Mouse (Mus musculus) embryo, embryonic 11 days (tissue): ENCODE results near the gene Plek.
"Not testable (repeated sequence)": the region's sequence is repeated elsewhere in the genome, so short reads cannot be mapped to it uniquely, and the experiment has no call there.

Experiments used
- DNase-seq: peaks from one replicate; pipeline ENCODE4 v3.0.0-alpha.2; 2015

Gene Plek

DNA sequence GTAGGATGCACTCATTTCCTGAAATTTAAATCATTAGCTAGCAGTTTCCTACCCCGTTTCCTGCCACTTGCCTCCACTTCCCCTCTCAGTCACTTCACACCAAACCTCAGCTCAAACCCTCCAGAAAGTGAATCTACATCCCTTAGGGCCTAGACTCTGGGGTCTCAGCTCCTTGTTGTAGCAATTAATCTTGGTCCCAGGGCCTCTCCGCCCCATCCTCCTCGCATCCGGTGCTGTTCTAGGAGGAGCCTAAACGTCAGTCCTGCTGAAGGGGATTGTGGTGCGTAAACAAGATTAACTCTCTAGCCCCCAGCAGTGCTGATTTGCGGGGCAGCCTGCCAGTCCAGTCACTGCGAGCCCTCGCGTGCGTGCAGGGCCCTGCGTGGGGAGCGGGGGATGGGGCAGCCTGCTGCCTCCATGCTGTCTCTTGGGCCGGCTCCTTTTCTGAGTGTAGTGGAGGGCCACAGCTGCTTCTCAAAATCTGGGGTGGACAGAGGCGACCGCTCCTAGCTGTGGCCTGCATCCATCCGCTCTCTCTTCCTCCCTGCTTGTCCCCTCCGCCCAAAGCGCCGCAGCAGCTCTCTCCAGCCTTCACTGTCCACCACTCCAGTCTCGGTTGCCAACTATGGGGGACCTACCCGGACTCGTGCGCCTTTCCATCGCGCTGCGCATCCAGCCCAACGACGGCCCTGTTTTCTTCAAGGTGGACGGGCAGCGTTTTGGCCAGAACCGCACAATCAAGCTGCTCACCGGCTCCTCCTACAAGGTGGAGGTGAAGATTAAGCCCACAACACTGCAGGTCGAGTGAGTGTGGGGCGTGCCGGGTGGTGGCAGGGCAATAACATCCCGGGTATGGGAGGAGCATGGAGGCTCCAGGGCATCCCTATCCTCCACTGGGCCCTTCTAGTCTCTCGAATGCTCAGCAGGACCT lies at the start of gene Plek, which contains the start of gene Cnrip1:
Gene Plek (minus strand): TSS at position 837 of the 931 bp plus-strand sequence.
Gene Cnrip1 (plus strand): TSS at position 42 of the 931 bp plus-strand sequence.
- DNase-seq = peak; percentile 77

DNA sequence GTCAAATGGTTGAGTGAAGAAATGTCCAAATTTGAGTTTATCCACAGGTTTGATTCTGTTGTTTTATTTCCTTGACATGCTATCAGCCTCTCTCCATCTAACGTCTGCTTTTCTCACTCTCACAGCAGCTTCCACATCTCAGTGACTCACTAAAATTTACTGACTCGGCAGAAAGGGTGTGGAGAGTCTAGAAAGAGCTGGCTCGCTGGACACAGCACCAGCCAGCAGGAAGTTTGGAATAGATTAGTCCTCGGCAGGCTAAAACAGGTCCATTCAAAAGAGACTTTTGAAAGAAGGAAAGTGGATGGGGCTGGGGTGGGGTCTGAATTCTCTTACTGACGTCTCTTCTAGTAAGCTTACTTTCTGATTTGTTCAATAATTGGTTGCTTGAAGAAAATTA lies 33.9 kb upstream of the Plek start:
- DNase-seq = peak; percentile 42

GRCm38 (mm10) chr11:17083866-17084265 lies 31.7 kb upstream of the Plek start:
- DNase-seq = no peak

GRCm38 (mm10) chr11:17083455-17083854 lies 31.3 kb upstream of the Plek start:
- DNase-seq = no peak

DNA sequence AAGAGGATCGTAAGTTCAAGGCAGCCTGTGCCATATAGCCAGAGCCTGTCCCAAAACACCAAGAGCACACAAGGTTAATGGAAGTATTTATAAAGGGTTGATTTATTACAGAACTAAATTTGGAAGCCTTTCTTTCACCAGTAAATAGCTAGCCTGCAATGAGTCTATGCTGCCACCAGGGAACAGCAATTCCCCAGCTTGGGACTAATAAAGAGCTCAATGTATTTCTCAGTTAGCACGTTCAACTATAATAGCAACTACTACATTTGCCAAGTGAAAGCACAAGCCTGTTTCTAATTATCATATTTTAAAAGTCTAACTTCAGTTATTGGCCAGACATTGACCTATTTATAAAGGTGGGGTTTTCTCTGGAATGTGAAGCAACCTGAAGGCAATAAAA lies 30.8 kb upstream of the Plek start:
- DNase-seq = peak; percentile 58

- no peak for DNase-seq
Observed at GRCm38 (mm10) chr11:17082086-17082485, 29.9 kb upstream of the Plek start.

GRCm38 (mm10) chr11:17075656-17076055 lies 23.5 kb upstream of the Plek start:
- no peak for DNase-seq

- DNase-seq = not testable (repeated sequence)
Observed at GRCm38 (mm10) chr11:17069360-17069759, 17.2 kb upstream of the Plek start.

- peak; percentile 9 for DNase-seq
Observed at GRCm38 (mm10) chr11:17052476-17053049, 382 bp upstream of the Plek start.

GRCm38 (mm10) chr11:17045806-17046205 lies 6.4 kb downstream of the Plek start:
- DNase-seq = no peak

GRCm38 (mm10) chr11:17023984-17024383 lies 28.2 kb downstream of the Plek start:
- DNase-seq = no peak

DNA sequence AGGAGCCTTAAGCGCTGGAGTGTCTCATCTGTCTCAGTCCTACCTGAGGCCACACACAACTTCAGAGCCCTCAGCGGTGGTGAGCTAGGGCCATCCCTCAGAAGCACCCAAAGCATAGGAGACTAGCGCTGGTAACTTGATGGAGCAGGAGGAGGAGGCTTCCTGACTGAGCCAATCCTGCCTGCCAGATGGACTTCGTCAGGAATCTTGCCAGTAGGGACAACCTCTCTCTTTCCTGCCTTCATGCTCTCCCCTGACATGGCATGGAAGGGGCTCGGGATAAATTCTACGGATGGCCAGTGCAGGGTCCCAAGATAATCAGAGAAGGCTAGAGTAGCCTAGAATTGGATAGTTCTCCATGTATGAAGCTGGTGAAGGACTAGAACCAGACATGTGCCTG lies 29.0 kb downstream of the Plek start:
- DNase-seq = no peak

DNA sequence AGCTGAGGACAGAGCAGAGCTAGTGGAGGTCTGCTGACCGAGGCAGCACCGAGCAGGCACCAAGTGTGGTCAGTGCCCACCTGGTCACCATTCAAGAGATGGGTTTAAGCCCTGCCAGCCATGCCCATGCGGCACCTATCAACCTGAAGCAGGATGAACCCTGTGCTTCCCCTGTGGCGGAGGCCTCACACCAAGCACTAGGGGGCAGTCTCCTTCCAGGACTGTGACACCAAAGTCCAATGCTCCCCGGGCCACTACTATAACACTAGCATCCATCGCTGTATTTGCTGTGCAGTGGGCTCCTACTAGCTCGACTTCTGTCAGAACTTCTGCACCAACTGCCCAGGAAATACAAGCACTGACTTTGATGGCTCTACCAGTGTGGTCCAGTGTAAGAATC lies 32.9 kb downstream of the Plek start:
- no peak for DNase-seq

DNA sequence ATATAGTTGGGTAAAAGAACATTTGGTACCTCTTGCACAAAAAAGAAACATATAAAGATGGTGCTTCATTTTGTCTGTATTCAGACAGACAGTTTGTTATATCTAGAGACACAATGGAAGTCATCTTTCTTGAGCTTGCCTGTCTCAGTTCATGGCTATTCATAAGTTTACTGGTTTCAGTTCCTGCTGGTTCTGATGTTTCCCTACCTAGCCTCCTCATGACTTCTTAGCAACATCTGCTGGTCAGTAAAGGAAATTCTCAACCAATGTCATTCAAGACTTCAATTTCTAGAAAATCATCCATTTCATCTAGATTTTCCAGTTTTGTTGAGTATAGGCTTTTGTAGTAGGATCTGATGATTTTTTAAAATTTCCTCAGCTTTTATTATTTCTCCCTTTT lies 39.2 kb downstream of the Plek start:
- no peak for DNase-seq

- DNase-seq = no peak
Observed at GRCm38 (mm10) chr11:17008498-17008941, 43.7 kb downstream of the Plek start.

DNA sequence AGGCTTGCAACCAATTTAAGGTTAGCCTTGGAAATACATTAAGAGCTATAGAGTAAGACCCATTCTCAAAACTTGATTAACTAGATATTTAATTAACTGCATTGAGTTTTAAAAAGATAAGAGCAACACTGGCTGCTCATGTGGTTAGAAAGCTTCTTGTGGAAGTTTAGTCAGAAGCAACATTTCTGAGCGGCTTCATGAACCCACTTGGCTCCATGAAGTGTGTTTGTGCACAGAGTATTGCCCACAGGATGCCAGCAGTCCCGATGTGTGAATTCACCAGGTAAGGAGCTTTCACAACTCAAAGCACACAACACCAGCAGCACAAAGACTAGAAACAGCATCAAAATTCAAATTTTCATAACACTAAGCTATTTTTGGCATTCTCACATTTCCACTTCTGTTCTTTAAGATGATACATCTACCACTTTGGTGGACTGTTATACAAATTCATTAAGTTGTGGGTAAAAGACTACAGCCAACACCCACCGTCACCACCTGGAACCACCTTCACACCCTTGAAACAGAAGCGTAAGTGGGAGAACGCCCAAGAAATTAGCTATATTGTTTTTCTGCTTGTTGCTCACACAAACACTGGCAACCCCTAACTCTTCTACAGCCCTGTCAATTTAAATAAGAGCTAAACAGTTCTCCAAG lies 44.5 kb downstream of the Plek start:
- no peak for DNase-seq

GRCm38 (mm10) chr11:17006526-17006925 lies 45.7 kb downstream of the Plek start:
- DNase-seq = not testable (repeated sequence)

DNA sequence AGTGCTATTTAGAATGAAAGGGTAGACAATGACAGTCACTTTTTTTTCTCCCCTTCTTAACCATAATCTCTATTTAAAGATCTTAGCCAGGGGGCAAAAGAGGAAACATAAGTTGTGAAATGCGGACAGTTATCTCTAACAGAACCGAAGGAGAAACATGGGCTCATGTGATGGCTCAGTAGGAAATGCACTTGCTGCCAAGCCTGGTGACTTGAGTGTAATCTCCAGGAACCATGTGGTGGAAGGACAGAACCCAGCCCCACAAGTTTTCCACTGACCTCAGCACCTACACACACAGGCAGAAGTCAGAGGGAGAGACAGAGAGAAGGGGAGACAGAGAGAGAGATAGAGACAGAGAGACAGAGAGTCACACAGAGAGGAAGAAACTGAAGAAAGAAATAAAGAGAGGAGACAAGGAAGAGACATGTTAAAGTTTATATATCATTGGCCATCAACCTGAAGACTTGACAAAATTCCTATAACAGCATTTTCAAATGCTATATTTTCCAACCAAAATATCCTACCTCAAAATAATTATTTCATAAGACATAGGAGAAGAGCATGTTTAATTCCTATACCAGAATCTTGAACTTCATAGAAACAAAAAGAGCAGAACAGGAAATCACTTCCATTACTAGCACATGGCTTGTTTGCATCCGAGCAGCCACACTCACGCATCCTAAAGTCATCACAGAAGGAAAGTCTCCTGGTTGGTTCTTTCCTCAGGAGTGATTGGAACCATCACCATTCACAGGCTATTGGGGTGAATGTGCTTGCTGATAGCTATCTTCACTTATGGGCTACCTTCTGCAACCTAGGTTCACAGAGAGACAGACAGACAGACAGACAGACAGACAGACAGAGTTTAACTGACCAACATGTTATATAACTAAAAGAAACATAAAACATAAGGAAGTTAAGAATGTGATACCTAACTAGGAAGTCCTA lies 47.0 kb downstream of the Plek start:
- DNase-seq = no peak

DNA sequence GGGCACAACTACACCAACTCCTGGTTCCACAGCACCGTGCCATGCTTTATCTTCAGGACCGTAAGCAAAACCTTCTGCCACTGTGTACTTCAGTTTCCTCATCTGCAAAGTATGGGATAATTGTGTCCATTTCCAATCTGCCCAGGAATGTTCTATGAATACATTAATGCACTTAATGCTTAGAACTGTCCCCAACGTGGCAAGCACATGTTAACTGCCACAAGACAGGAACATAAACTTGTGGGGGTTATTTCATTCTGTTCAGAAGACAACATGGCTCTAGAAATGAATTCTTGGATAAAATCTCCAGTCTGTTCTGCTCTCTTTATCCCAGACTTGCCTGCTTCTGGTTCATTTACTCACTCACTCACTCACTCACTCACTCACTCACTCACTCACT lies 48.4 kb downstream of the Plek start:
- DNase-seq = no peak

- no peak for DNase-seq
Observed at GRCm38 (mm10) chr11:17002739-17003373, 49.3 kb downstream of the Plek start.

DNA sequence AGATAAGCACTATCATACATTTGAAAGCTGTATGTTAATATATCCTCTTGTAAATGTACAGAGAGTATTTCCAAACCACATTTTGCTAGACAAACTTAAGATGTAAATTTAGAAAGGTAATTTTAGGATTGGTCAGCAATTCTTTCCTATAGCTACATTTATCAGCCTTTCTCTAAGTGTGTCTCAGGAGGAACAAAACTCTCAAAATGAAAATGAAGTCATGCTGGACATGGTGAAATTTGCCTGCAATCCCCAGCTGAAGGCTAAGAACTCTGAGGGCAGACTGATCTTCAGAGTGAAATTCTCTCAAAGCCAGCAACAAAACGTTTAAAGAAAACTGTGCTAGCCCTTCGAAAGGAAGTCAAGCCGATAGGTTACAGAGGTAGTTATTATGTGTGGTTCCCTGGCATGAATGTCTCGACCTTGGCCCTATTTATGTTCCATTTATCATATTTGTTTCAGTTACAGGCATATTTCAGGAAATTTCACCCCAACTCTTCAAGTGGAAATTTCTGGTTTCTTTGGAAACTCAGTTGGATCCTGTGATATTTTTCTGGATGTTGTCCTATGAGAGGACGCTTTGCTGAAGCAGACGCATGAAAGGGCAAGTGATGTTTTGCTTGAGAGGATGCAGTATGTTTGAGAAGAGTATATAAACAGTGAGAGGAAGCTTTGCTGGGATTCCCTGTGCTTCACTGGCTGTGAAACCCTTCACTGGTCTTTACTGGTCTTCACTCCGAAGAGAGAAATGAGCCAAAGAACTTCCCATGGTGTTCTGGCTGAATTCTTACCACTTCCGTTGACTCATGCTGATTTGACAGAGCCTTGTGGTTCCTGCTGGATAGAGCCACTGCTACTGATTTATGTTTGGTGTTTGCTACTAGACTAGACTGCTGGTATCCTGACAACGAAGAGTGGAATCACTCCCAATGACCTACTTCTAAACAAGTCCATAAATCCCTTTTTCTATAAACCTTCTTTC lies 51.5 kb downstream of the Plek start:
- DNase-seq = no peak
